Mouse (Mus musculus) ES-E14 (cell line): ENCODE measurements around the gene Pmm1. TPM values are rescaled to one million over a fixed set of nuclear protein-coding genes. Genes with fewer than 3 reads are reported as not detected.

Source experiments
- DNase-seq: peaks from one replicate; pipeline ENCODE4 v3.0.0-alpha.2; 2013; ENCODE audit warnings: low read depth, low spot score
- H3K27ac ChIP-seq: 2 replicates; pipeline ENCODE4 v1.5.1; 2012; ENCODE audit warnings: low read depth, mild to moderate bottlenecking, low read length, moderate library complexity, mixed read lengths; ENCODE audit not compliant: poor library complexity, insufficient read depth, severe bottlenecking
- H3K36me3 ChIP-seq: 2 replicates; pipeline ENCODE4 v1.6.1; 2012; ENCODE audit warnings: mild to moderate bottlenecking, low read length, moderate library complexity, mixed read lengths; ENCODE audit not compliant: control insufficient read depth, poor library complexity, insufficient read depth, severe bottlenecking
- H3K4me1 ChIP-seq, 2 experiments: fragments of 150-350 bp in 1 of 2; sonication (generic) in 1 of 2; 2 replicates each; pipeline ENCODE4 v1.6.1; 2012; ENCODE audit warnings: low read length in 2 of 2, mild to moderate bottlenecking in 1 of 2, mixed read lengths in 1 of 2; ENCODE audit not compliant: control insufficient read depth in 2 of 2, insufficient read depth in 2 of 2, poor library complexity in 1 of 2
- H3K4me3 ChIP-seq, 2 experiments: fragments of 150-350 bp in 1 of 2; sonication (generic) in 1 of 2; 2 replicates each; pipeline ENCODE4 v1.5.1; 2012; ENCODE audit warnings: low read length in 2 of 2, low read depth in 1 of 2, mild to moderate bottlenecking in 1 of 2, mixed read lengths in 1 of 2; ENCODE audit not compliant: insufficient read depth in 1 of 2, poor library complexity in 1 of 2, severe bottlenecking in 1 of 2
- H3K9ac ChIP-seq: 2 replicates; pipeline ENCODE4 v1.6.1; 2012; ENCODE audit warnings: low read depth, mild to moderate bottlenecking, low read length, mixed read lengths; ENCODE audit not compliant: poor library complexity, insufficient read depth, severe bottlenecking
- H3K9me3 ChIP-seq: fragments of 150-350 bp; sonication (generic); 2 replicates; pipeline ENCODE4 v1.6.1; 2012; ENCODE audit warnings: low read depth, mild to moderate bottlenecking, low read length; ENCODE audit not compliant: control insufficient read depth, insufficient read depth
- CHD2 ChIP-seq: IDR thresholded peaks from 2 replicates; pipeline ENCODE4 v1.6.1; 2014; ENCODE audit warnings: mild to moderate bottlenecking, low read depth, low read length, inconsistent platforms
- HCFC1 ChIP-seq: IDR thresholded peaks from 2 replicates; pipeline ENCODE4 v1.6.1; 2012; ENCODE audit warnings: low read length, inconsistent platforms, borderline replicate concordance; ENCODE audit not compliant: insufficient read depth
- MAFK ChIP-seq: IDR thresholded peaks from 2 replicates; pipeline ENCODE4 v1.6.1; 2014; ENCODE audit warnings: mild to moderate bottlenecking, low read depth, low read length, inconsistent platforms; ENCODE audit not compliant: insufficient read depth
- ZC3H11A ChIP-seq: IDR thresholded peaks from 2 replicates; pipeline ENCODE4 v1.6.1; 2012; ENCODE audit warnings: low read depth, mild to moderate bottlenecking, inconsistent platforms, low read length, borderline replicate concordance
- ZNF384 ChIP-seq: IDR thresholded peaks from 2 replicates; pipeline ENCODE4 v1.6.1; 2012; ENCODE audit warnings: low read depth, low read length, inconsistent platforms
- in situ Hi-C, 2 experiments: fragments of 600-800 bp; cut with MboI; formaldehyde crosslinking; loops; one replicate each; pipeline ENCODE4 v1.15.1; 2025; ENCODE audit warnings: low sequenced_read_pairs in 2 of 2, inconsistent platforms in 1 of 2; ENCODE audit not compliant: unreplicated experiment in 2 of 2
- total RNA-seq: library from RNA; depleted of rRNA; stranded (reverse); fragments of 300-350 nt; gene quantifications from 2 replicates; pipeline ENCODE4 v1.2.3, GENCODE M21; 2012

Gene Pmm1
- total RNA-seq, 1 experiment, result 299 TPM

- Histone ChIP-seq H3K9ac (no peak overlapping the region), H3K4me3 (no peak overlapping the region), H3K9me3 (no peaks in the 10 kb centered on the region), H3K4me1 (peaks cover 7 to 16% of the 10 kb centered on the region in 2 experiments; a peak in 3 of 4 replicates), H3K27ac (no peak overlapping the region), H3K36me3 (no peaks in the 10 kb centered on the region)
- TF ChIP-seq ZNF384 (0 out of 2 replicates have a peak, but pooled peaks have one; percentile 29), HCFC1 (no peak)
- in situ Hi-C loops, result no loop called here
- no peak for DNase-seq
These were observed 3.5 kb upstream of the Pmm1 start for GRCm38 (mm10) chr15:81964262-81964661.

GRCm38 (mm10) chr15:81961078-81961451, 335 bp upstream of the Pmm1 start:
- H3K36me3 ChIP-seq, result peaks cover 23% of the 10 kb centered on the region
- peak; percentile 37; the same call in 1 of the 2 replicates for TF ChIP-seq CHD2
- TF ChIP-seq ZC3H11A, result no peak
- 0 out of 2 replicates have a peak, but pooled peaks have one; percentile 54 for TF ChIP-seq MAFK
- TF ChIP-seq ZNF384, result no peak
- TF ChIP-seq HCFC1, result no peak
- H3K4me3 ChIP-seq, result peak overlapping the region in 1 of 2 experiments; percentile 55; a peak in 3 of 4 replicates
- no peak overlapping the region; the same call in 1 of the 2 replicates for H3K27ac ChIP-seq
- H3K9me3 ChIP-seq, result no peaks in the 10 kb centered on the region
- in situ Hi-C loops, result no loop called here
- H3K9ac ChIP-seq, result no peak overlapping the region; the same call in 1 of the 2 replicates
- H3K4me1 ChIP-seq, result peaks cover 5 to 15% of the 10 kb centered on the region in 2 experiments; a peak in 3 of 4 replicates
- DNase-seq, result no peak

GRCm38 (mm10) chr15:81958906-81959305, 1.8 kb downstream of the Pmm1 start:
- DNase-seq, result no peak
- peak overlapping the region; percentile 79 to 98; a peak in 3 of 4 replicates for H3K4me3 ChIP-seq
- H3K9me3 ChIP-seq, result no peaks in the 10 kb centered on the region
- H3K9ac ChIP-seq, result peak overlapping the region; percentile 79; the same call in 1 of the 2 replicates
- in situ Hi-C loops, result no loop called here
- H3K27ac ChIP-seq, result no peak overlapping the region; the same call in 1 of the 2 replicates
- H3K36me3 ChIP-seq, result peaks cover 43% of the 10 kb centered on the region
- TF ChIP-seq ZNF384 (no peak), CHD2 (no peak), MAFK (no peak), ZC3H11A (no peak), HCFC1 (no peak)
- peaks cover 5 to 13% of the 10 kb centered on the region in 2 experiments; a peak in 3 of 4 replicates for H3K4me1 ChIP-seq

- H3K4me3 ChIP-seq, result no peak overlapping the region; a peak in 1 of 4 replicates
- no peak overlapping the region for H3K27ac ChIP-seq
- no peak for DNase-seq
- in situ Hi-C loops, result no loop called here
- no peak overlapping the region for H3K9ac ChIP-seq
- H3K4me1 ChIP-seq, result peaks cover 5 to 13% of the 10 kb centered on the region in 2 experiments; a peak in 3 of 4 replicates
- H3K9me3 ChIP-seq, result no peaks in the 10 kb centered on the region
- TF ChIP-seq CHD2 (no peak), HCFC1 (no peak), MAFK (no peak), ZNF384 (no peak), ZC3H11A (no peak)
- peaks cover 53% of the 10 kb centered on the region for H3K36me3 ChIP-seq
These were observed 3.1 kb downstream of the Pmm1 start for GRCm38 (mm10) chr15:81957598-81957997.

GRCm38 (mm10) chr15:81956457-81956856, 4.3 kb downstream of the Pmm1 start:
- TF ChIP-seq HCFC1 (no peak), MAFK (no peak), ZC3H11A (peak; percentile 57), CHD2 (no peak), ZNF384 (no peak)
- in situ Hi-C loops, result no loop called here
- Histone ChIP-seq H3K27ac (no peak overlapping the region), H3K4me3 (no peak overlapping the region), H3K36me3 (peaks cover 64% of the 10 kb centered on the region), H3K4me1 (peaks cover 5 to 11% of the 10 kb centered on the region in 2 experiments; a peak in 3 of 4 replicates), H3K9ac (no peak overlapping the region), H3K9me3 (no peaks in the 10 kb centered on the region)
- peak; percentile 84 for DNase-seq
